Mouse (Mus musculus): Measurements from ENCODE around the gene Jag1. TPM values are rescaled to one million over a fixed set of nuclear protein-coding genes. Genes with fewer than 3 reads are reported as not detected.
A peak's percentile ranks its signal among the peaks of the same experiment; 100 is the strongest.

The Jag1 gene
- 38.9 and 42.4 TPM in 2 replicates for polyA plus RNA-seq (2016; fragmentation: Nextera tagmentation; extraction: Ambion mirVana)

DNA sequence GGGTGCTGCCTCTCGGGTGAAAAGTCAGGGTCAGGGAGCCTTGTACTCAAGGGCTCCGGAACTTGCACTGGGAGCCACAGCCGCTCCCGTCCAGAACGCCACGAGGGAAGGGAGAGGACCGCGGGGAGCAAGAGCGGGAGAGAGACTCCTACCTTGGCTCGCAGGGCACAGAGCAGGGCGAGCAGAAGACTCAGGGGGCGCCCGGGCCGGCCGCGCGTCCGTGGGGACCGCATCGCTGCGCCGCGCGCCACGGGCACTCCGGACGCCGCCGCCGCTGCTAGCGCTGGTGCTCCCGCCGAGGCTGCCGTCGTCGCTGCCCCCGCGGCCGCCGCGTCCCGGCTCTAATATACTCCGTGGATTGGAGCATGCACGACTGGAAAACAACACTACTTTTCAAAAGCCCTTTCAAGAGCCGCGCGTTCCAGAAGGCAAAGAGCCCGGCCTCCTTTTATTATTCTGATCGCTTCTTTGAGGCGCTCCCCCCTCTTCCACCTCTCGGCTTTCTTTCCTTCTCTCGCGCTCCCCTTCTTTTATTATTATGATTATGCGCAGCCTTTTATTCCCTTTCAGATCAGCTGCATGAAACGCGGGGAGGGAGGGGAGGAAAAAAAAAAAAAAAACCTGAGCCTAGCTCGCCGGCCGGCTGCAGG, at the start of gene Jag1:
Gene Jag1 (minus strand): TSS at position 620 of the 650 bp plus-strand sequence.
- DNase-seq (ENCODE audit: low spot score): peak; percentile 83
- Histone ChIP-seq H3K27ac (replicated peaks) (peak within 1 kb of the TSS; percentile 97), H3K4me3 (peak within 1 kb of the TSS; percentile 81), H3K36me3 (peaks cover 10% of the 10 kb centered on the region; the same call in 1 of the 2 replicates), H3K27me3 (ENCODE audit: low read depth, poor library complexity, severe bottlenecking) (peaks cover 21% of the 10 kb centered on the region), H3K4me1 (peaks cover 53% of the 10 kb centered on the region), H3K9me3 (replicated peaks) (no peaks in the 10 kb centered on the region)
- WGBS: under 1% methylated on average over 59 of the region's 59 CpGs

DNA sequence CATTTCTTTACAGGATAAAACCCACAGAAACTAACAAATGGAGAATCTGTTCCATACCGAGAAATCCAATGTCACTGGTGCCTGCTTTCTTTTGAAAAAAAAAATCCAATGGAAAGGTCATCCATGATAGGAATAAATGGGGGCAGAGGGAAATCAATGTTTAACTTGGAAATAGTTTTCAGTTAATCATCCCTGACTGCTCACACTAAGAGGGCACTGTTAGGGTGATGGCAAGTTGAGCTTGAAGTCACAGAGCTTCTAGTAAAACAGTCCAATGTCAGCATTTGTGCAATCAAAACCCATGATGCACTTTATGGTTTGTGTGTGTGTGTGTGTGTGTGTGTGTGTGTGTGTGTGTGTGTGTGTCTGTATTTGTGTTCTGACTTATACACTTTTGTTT, 39.6 kb upstream of the Jag1 start:
- Histone ChIP-seq H3K4me3 (no peak overlapping the region), H3K27ac (replicated peaks) (no peak overlapping the region), H3K4me1 (peaks cover 14% of the 10 kb centered on the region), H3K27me3 (ENCODE audit: low read depth, poor library complexity, severe bottlenecking) (peaks cover 6% of the 10 kb centered on the region; the same call in 1 of the 2 replicates), H3K9me3 (replicated peaks) (no peaks in the 10 kb centered on the region), H3K36me3 (no peaks in the 10 kb centered on the region)
- 83% methylated on average over 1 of the region's 1 CpGs for WGBS
- DNase-seq (ENCODE audit: low spot score): no peak

DNA sequence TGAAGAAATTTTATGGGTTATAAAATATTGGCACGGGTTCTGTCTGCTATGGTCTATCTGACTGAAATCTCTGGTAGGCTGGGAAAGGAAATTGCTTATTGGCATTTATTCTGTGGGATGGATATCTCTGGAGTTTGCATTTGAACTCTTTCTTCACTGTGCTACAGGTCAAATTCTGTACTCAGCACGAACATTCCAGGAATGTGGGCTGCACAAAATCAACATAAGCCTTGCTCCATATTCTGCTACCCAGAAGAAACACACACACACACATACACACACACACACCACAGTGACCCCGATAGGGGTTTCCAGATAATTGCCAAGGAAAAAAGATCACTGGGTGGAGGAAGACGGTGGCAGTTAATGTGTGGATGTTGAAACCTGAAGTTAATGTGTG, 37.4 kb upstream of the Jag1 start:
- Histone ChIP-seq H3K27me3 (ENCODE audit: low read depth, poor library complexity, severe bottlenecking) (peaks cover 6% of the 10 kb centered on the region; the same call in 1 of the 2 replicates), H3K9me3 (replicated peaks) (no peaks in the 10 kb centered on the region), H3K27ac (replicated peaks) (no peak overlapping the region), H3K4me1 (peaks cover 14% of the 10 kb centered on the region), H3K36me3 (no peaks in the 10 kb centered on the region), H3K4me3 (no peak overlapping the region)
- DNase-seq (ENCODE audit: low spot score): no peak
- 55% methylated on average over 4 of the region's 4 CpGs for WGBS

DNA sequence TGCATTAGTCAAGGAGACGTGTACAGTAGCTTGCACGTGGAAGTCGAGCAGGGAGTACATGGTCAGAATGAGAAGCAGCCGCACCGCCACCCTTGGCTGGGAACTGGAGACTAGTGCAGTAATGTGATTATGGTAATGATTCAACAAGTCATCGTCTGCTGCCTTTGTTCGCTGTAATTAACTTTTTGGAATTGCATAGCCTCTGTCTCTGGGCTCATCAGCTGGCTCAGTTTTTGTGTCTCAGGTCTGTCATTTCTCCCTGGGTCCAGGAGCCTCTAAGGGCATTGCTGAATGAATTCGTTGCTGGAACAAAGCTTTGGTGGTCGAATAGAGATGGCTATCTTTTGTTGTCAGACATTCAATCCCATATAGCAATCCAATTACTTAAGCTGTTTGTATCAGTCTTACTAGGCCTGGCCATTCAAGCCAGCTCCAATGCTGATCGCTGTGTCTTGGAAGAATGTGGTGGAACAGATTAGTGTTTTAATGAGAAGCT, 36.8 kb upstream of the Jag1 start:
- 25% methylated on average over 10 of the region's 10 CpGs for WGBS
- Histone ChIP-seq H3K27ac (replicated peaks) (peak overlapping the region; percentile 55), H3K4me3 (no peak overlapping the region), H3K36me3 (no peaks in the 10 kb centered on the region), H3K27me3 (ENCODE audit: low read depth, poor library complexity, severe bottlenecking) (peaks cover 6% of the 10 kb centered on the region; the same call in 1 of the 2 replicates), H3K4me1 (peaks cover 14% of the 10 kb centered on the region), H3K9me3 (replicated peaks) (no peaks in the 10 kb centered on the region)
- peak; percentile 44 for DNase-seq (ENCODE audit: low spot score)

DNA sequence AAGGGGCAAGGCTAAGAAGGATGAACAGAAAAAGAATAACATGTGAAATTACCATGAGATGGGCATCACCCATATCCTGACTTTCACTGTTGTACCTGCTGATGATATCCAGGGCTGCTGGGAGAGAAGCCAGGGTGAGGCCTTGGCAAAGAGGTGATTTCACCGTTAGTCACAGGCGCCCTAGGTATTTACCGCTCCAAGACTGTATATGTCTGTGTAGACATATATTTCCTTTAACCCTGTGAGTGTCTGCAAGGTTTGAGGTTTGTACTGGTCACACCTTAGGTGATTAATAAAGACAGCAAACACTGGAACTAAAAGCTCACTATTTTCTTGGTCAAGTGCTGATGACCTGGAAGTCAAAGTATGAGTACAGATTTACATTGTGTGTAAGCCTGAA, 34.5 kb upstream of the Jag1 start:
- WGBS: 94% methylated on average over 3 of the region's 3 CpGs
- Histone ChIP-seq H3K4me3 (no peak overlapping the region), H3K9me3 (replicated peaks) (no peaks in the 10 kb centered on the region), H3K27me3 (ENCODE audit: low read depth, poor library complexity, severe bottlenecking) (peaks cover 6% of the 10 kb centered on the region; the same call in 1 of the 2 replicates), H3K36me3 (no peaks in the 10 kb centered on the region), H3K4me1 (peaks cover 14% of the 10 kb centered on the region), H3K27ac (replicated peaks) (no peak overlapping the region)
- no peak for DNase-seq (ENCODE audit: low spot score)

DNA sequence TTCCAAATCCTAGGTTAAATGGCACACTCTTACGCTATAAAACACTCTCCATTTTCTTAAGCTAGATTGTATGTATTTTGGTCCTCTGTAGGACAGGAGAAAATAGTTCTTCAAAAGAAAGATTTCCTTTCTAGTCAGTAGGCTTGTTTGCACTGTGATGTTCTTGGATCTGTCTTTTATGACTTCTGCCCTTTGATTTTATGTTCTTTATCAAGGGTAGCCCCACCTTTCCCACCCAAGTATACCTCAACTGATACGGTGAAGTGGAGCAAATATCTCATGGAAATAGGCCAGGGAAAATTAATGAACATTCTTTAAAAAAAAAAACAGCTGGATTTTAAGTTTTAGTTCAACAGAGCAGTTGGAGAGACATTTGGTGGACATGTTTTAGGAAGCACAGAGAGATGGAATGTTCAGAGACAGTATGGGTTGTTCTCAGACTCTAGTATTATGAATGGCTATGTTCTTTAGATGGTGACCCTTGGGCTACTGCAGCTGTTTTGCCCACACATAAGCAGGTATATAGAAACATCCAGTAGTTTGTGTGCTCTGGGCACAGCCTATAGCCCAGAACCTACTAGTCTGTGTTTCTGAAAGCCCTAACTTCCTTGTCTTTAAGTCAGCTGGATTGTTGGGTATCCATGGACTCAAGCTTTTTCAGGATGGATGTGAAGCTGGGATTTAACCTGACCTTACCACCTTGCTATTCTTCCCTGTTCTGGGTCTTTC, 30.7 kb upstream of the Jag1 start:
- Histone ChIP-seq H3K9me3 (replicated peaks) (no peaks in the 10 kb centered on the region), H3K4me1 (no peaks in the 10 kb centered on the region), H3K27ac (replicated peaks) (no peak overlapping the region), H3K4me3 (no peak overlapping the region), H3K36me3 (no peaks in the 10 kb centered on the region), H3K27me3 (ENCODE audit: low read depth, poor library complexity, severe bottlenecking) (no peaks in the 10 kb centered on the region; the same call in 1 of the 2 replicates)
- WGBS: 92% methylated on average over 2 of the region's 2 CpGs
- no peak for DNase-seq (ENCODE audit: low spot score)

DNA sequence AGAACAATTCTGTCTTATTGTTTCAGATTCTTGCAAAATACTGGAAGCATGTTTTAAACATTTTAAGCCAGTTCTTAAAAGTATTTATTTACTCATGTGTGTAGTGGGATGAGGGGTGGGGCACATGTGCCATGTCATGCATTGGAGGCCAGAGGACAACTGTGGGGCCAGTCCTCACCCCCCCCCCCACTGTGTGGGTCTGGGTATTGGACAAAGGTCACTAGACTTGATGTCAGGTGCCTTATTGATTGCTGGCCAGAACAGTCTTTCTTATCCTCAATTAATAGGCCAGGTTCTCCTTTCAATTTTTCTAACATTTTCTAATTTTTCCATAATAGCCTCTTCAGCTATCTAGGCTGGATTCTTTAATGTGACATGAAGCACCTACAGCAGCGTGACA, 21.6 kb upstream of the Jag1 start:
- H3K27me3 ChIP-seq (ENCODE audit: low read depth, poor library complexity, severe bottlenecking): no peaks in the 10 kb centered on the region
- no peaks in the 10 kb centered on the region for H3K36me3 ChIP-seq
- no peak overlapping the region for H3K4me3 ChIP-seq
- no peaks in the 10 kb centered on the region for H3K9me3 ChIP-seq (replicated peaks)
- 84% methylated on average over 1 of the region's 1 CpGs for WGBS
- H3K4me1 ChIP-seq: no peaks in the 10 kb centered on the region
- DNase-seq (ENCODE audit: low spot score): no peak
- H3K27ac ChIP-seq (replicated peaks): no peak overlapping the region

DNA sequence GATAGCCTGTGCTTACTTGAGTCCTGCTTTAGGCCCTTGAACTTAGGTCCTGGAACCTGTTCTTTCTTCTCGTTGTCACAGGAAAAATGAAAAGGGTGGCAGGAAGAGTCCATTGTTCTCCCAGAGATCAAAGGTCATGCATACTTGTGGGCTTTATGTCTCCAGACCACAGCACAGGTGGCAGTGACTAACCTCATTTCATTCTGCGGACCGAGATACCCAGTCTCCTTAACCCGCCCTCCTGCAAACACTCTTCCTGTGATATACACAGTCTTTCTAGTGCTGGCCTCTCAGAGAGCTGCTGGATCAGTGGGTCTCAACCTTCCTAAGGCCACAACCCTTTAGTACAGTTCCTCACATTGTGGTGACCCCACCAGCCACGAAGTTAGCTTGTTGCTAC, 17.6 kb upstream of the Jag1 start:
- Histone ChIP-seq H3K4me1 (no peaks in the 10 kb centered on the region), H3K27me3 (ENCODE audit: low read depth, poor library complexity, severe bottlenecking) (no peaks in the 10 kb centered on the region), H3K36me3 (no peaks in the 10 kb centered on the region), H3K4me3 (no peak overlapping the region), H3K9me3 (replicated peaks) (no peaks in the 10 kb centered on the region), H3K27ac (replicated peaks) (no peak overlapping the region)
- DNase-seq (ENCODE audit: low spot score): no peak
- WGBS: 76% methylated on average over 5 of the region's 5 CpGs

DNA sequence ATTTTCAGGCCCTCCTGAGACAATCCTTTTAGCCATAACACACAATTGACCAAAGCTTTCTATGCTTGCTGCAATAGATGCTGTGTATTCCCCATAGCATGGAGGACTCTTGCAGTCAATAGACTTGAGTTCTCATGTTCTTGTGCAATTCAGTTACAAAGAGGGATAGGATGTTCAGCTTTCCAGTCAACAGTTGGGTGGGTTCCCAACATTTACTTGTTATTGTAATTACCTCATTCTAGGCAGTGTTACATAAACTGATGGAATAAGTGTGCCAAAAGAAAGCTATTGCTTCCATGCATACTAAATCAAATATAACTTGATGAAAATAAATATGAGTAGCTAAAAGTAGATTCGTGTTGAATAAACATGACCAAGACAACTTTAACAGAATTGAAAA, 8.4 kb upstream of the Jag1 start:
- H3K9me3 ChIP-seq (replicated peaks): no peaks in the 10 kb centered on the region
- 87% methylated on average over 1 of the region's 1 CpGs for WGBS
- H3K27ac ChIP-seq (replicated peaks): no peak overlapping the region
- H3K27me3 ChIP-seq (ENCODE audit: low read depth, poor library complexity, severe bottlenecking): no peaks in the 10 kb centered on the region
- H3K4me3 ChIP-seq: no peak overlapping the region
- no peak for DNase-seq (ENCODE audit: low spot score)
- no peaks in the 10 kb centered on the region for H3K36me3 ChIP-seq
- no peaks in the 10 kb centered on the region for H3K4me1 ChIP-seq

DNA sequence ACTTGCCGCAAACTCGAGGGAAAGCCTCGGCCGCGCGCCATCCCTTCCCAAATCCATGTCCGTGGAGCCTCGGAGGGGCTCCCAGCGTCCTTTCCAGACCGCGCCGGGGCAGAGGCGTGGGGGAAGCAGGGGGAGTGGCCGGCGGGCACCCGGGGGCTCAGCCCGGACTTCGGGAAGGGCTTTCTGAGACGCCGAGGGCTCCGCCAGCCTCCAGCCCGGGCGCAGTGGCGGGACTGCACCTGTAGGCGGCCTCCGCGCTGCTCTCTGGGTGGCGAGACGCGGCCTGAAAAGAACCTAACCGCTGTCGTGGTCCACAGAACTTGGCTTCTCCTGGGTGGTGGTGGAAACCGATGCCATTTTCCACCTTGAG, 862 bp upstream of the Jag1 start:
- no peaks in the 10 kb centered on the region for H3K9me3 ChIP-seq (replicated peaks)
- peak overlapping the region; percentile 81 for H3K4me3 ChIP-seq
- H3K36me3 ChIP-seq: peaks cover 6% of the 10 kb centered on the region; the same call in 1 of the 2 replicates
- H3K27ac ChIP-seq (replicated peaks): peak overlapping the region; percentile 97
- under 1% methylated on average over 33 of the region's 33 CpGs for WGBS
- H3K4me1 ChIP-seq: peaks cover 41% of the 10 kb centered on the region
- DNase-seq (ENCODE audit: low spot score): peak; percentile 91
- peaks cover 21% of the 10 kb centered on the region for H3K27me3 ChIP-seq (ENCODE audit: low read depth, poor library complexity, severe bottlenecking)

DNA sequence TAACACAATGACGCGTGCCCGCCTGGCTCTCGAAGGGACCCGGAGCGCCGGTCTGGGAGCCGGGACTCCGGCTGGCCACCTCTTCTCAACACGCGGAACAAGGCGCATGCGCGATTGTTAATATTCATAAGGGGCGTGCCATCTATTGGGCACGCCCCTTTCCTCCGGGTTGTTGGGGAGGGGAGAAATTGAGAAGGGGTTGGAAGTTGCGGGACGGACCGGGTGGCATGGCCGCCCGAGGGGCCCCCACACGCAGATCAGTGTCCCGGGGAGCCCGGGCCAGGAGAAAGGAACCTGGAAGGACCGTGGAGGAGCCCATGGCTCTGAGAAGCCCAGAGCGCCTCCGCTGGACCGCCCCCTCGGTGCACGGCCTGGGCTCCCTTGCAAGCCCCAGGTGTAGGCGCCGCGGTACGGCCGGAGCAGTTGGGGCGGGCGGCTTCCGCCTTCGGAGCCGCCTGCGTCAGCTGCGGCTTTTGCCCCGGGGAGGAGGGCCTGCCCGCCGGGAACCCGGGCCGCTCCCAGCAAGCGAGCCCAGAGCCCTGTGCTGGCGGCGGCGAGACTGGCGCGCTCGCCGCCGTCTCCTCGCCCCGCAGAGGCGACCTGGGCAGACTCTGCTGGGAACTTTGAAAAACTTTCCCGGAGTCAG, 354 bp upstream of the Jag1 start:
- H3K4me1 ChIP-seq: peaks cover 46% of the 10 kb centered on the region
- under 1% methylated on average over 61 of the region's 61 CpGs for WGBS
- peak; percentile 95 for DNase-seq (ENCODE audit: low spot score)
- peak overlapping the region; percentile 97 for H3K27ac ChIP-seq (replicated peaks)
- H3K36me3 ChIP-seq: peaks cover 8% of the 10 kb centered on the region; the same call in 1 of the 2 replicates
- no peaks in the 10 kb centered on the region for H3K9me3 ChIP-seq (replicated peaks)
- H3K27me3 ChIP-seq (ENCODE audit: low read depth, poor library complexity, severe bottlenecking): peaks cover 21% of the 10 kb centered on the region
- H3K4me3 ChIP-seq: peak overlapping the region; percentile 81

DNA sequence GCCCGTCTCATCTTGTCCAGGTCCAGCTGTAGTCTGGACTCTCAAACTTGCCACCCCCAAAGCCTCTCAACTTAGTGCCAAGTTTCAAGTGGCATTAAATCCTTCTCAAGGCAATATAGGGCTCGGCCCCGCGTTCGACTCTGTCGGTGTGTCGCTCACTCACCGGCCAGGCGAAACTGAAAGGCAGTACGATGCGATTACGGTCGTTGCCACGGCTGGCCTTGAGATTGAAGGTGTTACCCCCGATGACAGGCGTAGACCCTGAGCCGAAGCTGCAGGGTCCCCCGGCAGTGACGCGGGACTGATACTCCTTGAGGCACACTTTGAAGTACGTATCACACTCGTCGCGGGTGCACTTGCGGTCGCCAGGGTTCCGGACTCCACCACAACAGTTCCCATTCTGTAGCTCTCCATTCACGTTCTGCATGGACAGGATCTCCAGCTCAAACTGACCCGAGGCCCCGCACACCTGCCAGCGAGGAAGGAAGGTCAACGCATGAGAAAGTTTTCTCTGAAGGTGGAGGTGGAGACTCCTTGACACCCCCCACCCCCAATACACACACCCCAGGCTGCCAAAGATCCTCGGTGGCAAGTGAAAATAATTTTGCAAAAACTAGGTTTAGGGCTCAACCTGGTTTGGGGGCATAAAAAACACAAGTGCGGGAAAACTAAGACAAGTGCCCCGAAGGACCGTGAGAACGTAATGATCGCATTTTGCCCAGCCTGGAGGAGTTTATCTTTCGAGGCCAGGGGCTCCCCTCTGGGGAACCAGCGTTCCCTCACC, 1.0 kb downstream of the Jag1 start:
- peak; percentile 61 for DNase-seq (ENCODE audit: low spot score)
- Histone ChIP-seq H3K4me3 (peak overlapping the region; percentile 81), H3K9me3 (replicated peaks) (no peaks in the 10 kb centered on the region), H3K27ac (replicated peaks) (peak overlapping the region; percentile 97), H3K4me1 (peaks cover 60% of the 10 kb centered on the region), H3K27me3 (ENCODE audit: low read depth, poor library complexity, severe bottlenecking) (peaks cover 21% of the 10 kb centered on the region), H3K36me3 (peaks cover 10% of the 10 kb centered on the region; the same call in 1 of the 2 replicates)
- under 1% methylated on average over 40 of the region's 40 CpGs for WGBS
